Mouse (Mus musculus): Measurements from ENCODE around the gene Xpc.
"Not testable (repeated sequence)": the region's sequence is repeated elsewhere in the genome, so short reads cannot be mapped to it uniquely, and the experiment has no call there.

Xpc gene

GRCm38 (mm10) chr6:91471427-91471826 is 44.3 kb downstream of the Xpc start:
- not testable (repeated sequence) for DNase-seq

- no peak for DNase-seq
These were observed 45.0 kb downstream of the Xpc start for GRCm38 (mm10) chr6:91470712-91471111.

- no peak for DNase-seq
These were observed 48.6 kb downstream of the Xpc start for GRCm38 (mm10) chr6:91467106-91467505.

GRCm38 (mm10) chr6:91465756-91466155 is 49.9 kb downstream of the Xpc start:
- DNase-seq: no peak

GRCm38 (mm10) chr6:91459471-91459870 is 56.2 kb downstream of the Xpc start:
- no peak for DNase-seq

GRCm38 (mm10) chr6:91454546-91454945 is 61.1 kb downstream of the Xpc start:
- DNase-seq: no peak

- no peak for DNase-seq
These were observed 63.6 kb downstream of the Xpc start for GRCm38 (mm10) chr6:91452056-91452455.

GRCm38 (mm10) chr6:91449472-91450225 is 66.0 kb downstream of the Xpc start:
- no peak for DNase-seq

GRCm38 (mm10) chr6:91445316-91445715 is 70.4 kb downstream of the Xpc start:
- DNase-seq: no peak

GRCm38 (mm10) chr6:91441145-91441662 is 74.5 kb downstream of the Xpc start:
- no peak for DNase-seq

GRCm38 (mm10) chr6:91440474-91441144 is 75.1 kb downstream of the Xpc start:
- peak; percentile 84 to 91 for DNase-seq
